Mouse (Mus musculus) lung, embryonic 16.5 days (tissue): Measurements from ENCODE around the gene Hmmr. TPM values are rescaled to one million over a fixed set of nuclear protein-coding genes. Genes with fewer than 3 reads are reported as not detected.

Experiments used
- ATAC-seq: fragments of 200-750 bp; cut with Nextera tagmentation; 2 replicates; pipeline ENCODE4 v1.8.0; 2017; ENCODE audit warnings: low read depth, mild to moderate bottlenecking, moderate library complexity
- H3K27ac ChIP-seq: fragments of 300-500 bp; sonication (generic); 2 replicates; pipeline ENCODE4 v1.5.1; 2014; ENCODE audit warnings: mild to moderate bottlenecking, control low read depth, low read length
- H3K27me3 ChIP-seq: fragments of 300-500 bp; sonication (generic); 2 replicates; pipeline ENCODE4 v1.6.1; 2014; ENCODE audit warnings: low read depth, low read length, mixed read lengths; ENCODE audit not compliant: control insufficient read depth, insufficient read depth
- H3K36me3 ChIP-seq: fragments of 300-500 bp; sonication (generic); 2 replicates; pipeline ENCODE4 v1.6.1; 2014; ENCODE audit warnings: low read length; ENCODE audit not compliant: control insufficient read depth, insufficient read depth
- H3K4me1 ChIP-seq: fragments of 300-500 bp; sonication (generic); replicated peaks from 2 replicates; pipeline ENCODE4 v1.6.1; 2014; ENCODE audit warnings: low read length, mixed read lengths; ENCODE audit not compliant: control insufficient read depth, insufficient read depth
- H3K4me2 ChIP-seq: fragments of 300-500 bp; sonication (generic); 2 replicates; pipeline ENCODE4 v1.6.1; 2014; ENCODE audit warnings: low read depth, low read length, control low read depth
- H3K4me3 ChIP-seq: fragments of 300-500 bp; sonication (generic); 2 replicates; pipeline ENCODE4 v1.5.1; 2014; ENCODE audit warnings: mild to moderate bottlenecking, low read length, control low read depth
- H3K9ac ChIP-seq: fragments of 300-500 bp; sonication (generic); 2 replicates; pipeline ENCODE4 v1.6.1; 2014; ENCODE audit warnings: low read length, control low read depth
- H3K9me3 ChIP-seq: fragments of 300-500 bp; sonication (generic); 2 replicates; pipeline ENCODE4 v1.6.1; 2016; ENCODE audit warnings: low read length; ENCODE audit not compliant: control insufficient read depth
- WGBS: fragments of 180-500 bp; shearing (Covaris S2); extraction: QIAGEN DNeasy Blood & Tissue Kit; methylation state at CpG from one replicate; pipeline ENCODE4 v1.1.7; 2014; 5-methylcytosine and 5-hydroxymethylcytosine counted together
- polyA plus RNA-seq: library from polyadenylated mRNA; unstranded; fragments of >200 nt; fragmentation: Nextera tagmentation; extraction: Ambion mirVana; gene quantifications from 2 replicates; pipeline ENCODE4 v1.2.1, GENCODE M21; 2015

The Hmmr gene
- 53.2 and 55.1 TPM in 2 replicates for polyA plus RNA-seq

- Histone ChIP-seq H3K36me3 (peaks cover 14% of the 10 kb centered on the region), H3K4me2 (peak within 1 kb of the TSS; percentile 88), H3K4me3 (peak within 1 kb of the TSS; percentile 96), H3K27me3 (no peaks in the 10 kb centered on the region), H3K4me1 (peaks cover 14% of the 10 kb centered on the region), H3K9ac (peak within 1 kb of the TSS; percentile 97), H3K27ac (peak within 1 kb of the TSS; percentile 72), H3K9me3 (no peaks in the 10 kb centered on the region)
- ATAC-seq = peak; percentile 99
- WGBS = under 1% methylated on average over 50 of the region's 52 CpGs
These were observed at the start of gene Hmmr, which contains the start of gene Nudcd2 for GRCm38 (mm10) chr11:40733339-40734174. TSS of gene Hmmr (minus strand) at chr11:40733422. TSS of gene Nudcd2 (plus strand) at chr11:40733667.

- no peaks in the 10 kb centered on the region for H3K9me3 ChIP-seq
- no peak overlapping the region for H3K4me3 ChIP-seq
- H3K4me1 ChIP-seq = no peaks in the 10 kb centered on the region
- WGBS = 67% methylated on average over 2 of the region's 2 CpGs
- H3K9ac ChIP-seq = no peak overlapping the region
- no peaks in the 10 kb centered on the region for H3K36me3 ChIP-seq
- no peak for ATAC-seq
- no peak overlapping the region for H3K4me2 ChIP-seq
- no peaks in the 10 kb centered on the region for H3K27me3 ChIP-seq
- H3K27ac ChIP-seq = no peak overlapping the region
These were observed 48.6 kb upstream of the Hmmr start for GRCm38 (mm10) chr11:40781857-40782256.

GRCm38 (mm10) chr11:40775315-40776269 lies 42.4 kb upstream of the Hmmr start:
- Histone ChIP-seq H3K9me3 (no peaks in the 10 kb centered on the region), H3K27ac (no peak overlapping the region), H3K4me2 (peak overlapping the region; percentile 32), H3K36me3 (no peaks in the 10 kb centered on the region), H3K4me1 (no peaks in the 10 kb centered on the region), H3K9ac (no peak overlapping the region), H3K27me3 (no peaks in the 10 kb centered on the region), H3K4me3 (no peak overlapping the region)
- WGBS = 38% methylated on average over 12 of the region's 12 CpGs
- ATAC-seq = no peak

GRCm38 (mm10) chr11:40764690-40765089 lies 31.5 kb upstream of the Hmmr start:
- 71% methylated on average over 4 of the region's 4 CpGs for WGBS
- no peak for ATAC-seq
- H3K9me3 ChIP-seq = no peaks in the 10 kb centered on the region
- H3K27ac ChIP-seq = no peak overlapping the region
- H3K36me3 ChIP-seq = no peaks in the 10 kb centered on the region
- no peak overlapping the region for H3K4me2 ChIP-seq
- no peak overlapping the region for H3K4me3 ChIP-seq
- no peaks in the 10 kb centered on the region for H3K4me1 ChIP-seq
- no peak overlapping the region for H3K9ac ChIP-seq
- no peaks in the 10 kb centered on the region for H3K27me3 ChIP-seq

GRCm38 (mm10) chr11:40763395-40763794 lies 30.2 kb upstream of the Hmmr start:
- H3K36me3 ChIP-seq = no peaks in the 10 kb centered on the region
- no peak overlapping the region for H3K4me2 ChIP-seq
- H3K27ac ChIP-seq = no peak overlapping the region
- no peaks in the 10 kb centered on the region for H3K27me3 ChIP-seq
- no peak overlapping the region for H3K9ac ChIP-seq
- no peaks in the 10 kb centered on the region for H3K4me1 ChIP-seq
- H3K9me3 ChIP-seq = no peaks in the 10 kb centered on the region
- no peak for ATAC-seq
- WGBS = 26% methylated on average over 2 of the region's 2 CpGs
- no peak overlapping the region for H3K4me3 ChIP-seq

GRCm38 (mm10) chr11:40759896-40760295 lies 26.7 kb upstream of the Hmmr start:
- 79% methylated on average over 8 of the region's 8 CpGs for WGBS
- Histone ChIP-seq H3K4me2 (no peak overlapping the region), H3K4me3 (no peak overlapping the region), H3K27me3 (no peaks in the 10 kb centered on the region), H3K9me3 (no peaks in the 10 kb centered on the region), H3K9ac (no peak overlapping the region), H3K4me1 (no peaks in the 10 kb centered on the region), H3K27ac (no peak overlapping the region), H3K36me3 (no peaks in the 10 kb centered on the region)
- no peak for ATAC-seq

GRCm38 (mm10) chr11:40755968-40756367 lies 22.7 kb upstream of the Hmmr start:
- H3K9me3 ChIP-seq = no peaks in the 10 kb centered on the region
- 89% methylated on average over 8 of the region's 8 CpGs for WGBS
- H3K9ac ChIP-seq = no peak overlapping the region
- H3K4me3 ChIP-seq = no peak overlapping the region
- no peaks in the 10 kb centered on the region; the same call in 1 of the 2 replicates for H3K36me3 ChIP-seq
- H3K27me3 ChIP-seq = no peaks in the 10 kb centered on the region
- peaks cover 7% of the 10 kb centered on the region for H3K4me1 ChIP-seq
- no peak overlapping the region for H3K4me2 ChIP-seq
- no peak overlapping the region for H3K27ac ChIP-seq
- no peak for ATAC-seq

GRCm38 (mm10) chr11:40755109-40755627 lies 21.9 kb upstream of the Hmmr start, which contains the start of gene Ccng1:
TSS of gene Ccng1 (minus strand) at chr11:40755311.
- H3K9ac ChIP-seq = peak within 1 kb of the TSS; percentile 91
- H3K4me1 ChIP-seq = peaks cover 7% of the 10 kb centered on the region

More at GRCm38 (mm10) chr11:40755109-40755627, 21.9 kb upstream of the Hmmr start, which contains the start of gene Ccng1:
- Histone ChIP-seq H3K9me3 (no peaks in the 10 kb centered on the region), H3K36me3 (peaks cover 2% of the 10 kb centered on the region; the same call in 1 of the 2 replicates), H3K4me2 (peak within 1 kb of the TSS; percentile 63), H3K27me3 (no peaks in the 10 kb centered on the region), H3K4me3 (peak within 1 kb of the TSS; percentile 75), H3K27ac (peak within 1 kb of the TSS; percentile 38; the same call in 1 of the 2 replicates)
- ATAC-seq = peak; percentile 100
- WGBS = under 1% methylated on average over 25 of the region's 25 CpGs
